ENCODE assay signal across 8 mouse cellular contexts in genomic region chr3:27183601-27184175, GRCm38 (mm10). TPM values are rescaled to one million over a fixed set of nuclear protein-coding genes. Genes with fewer than 3 reads are reported as not detected.
DNase-seq lines count a peak whose midpoint lies in the region; ATAC-seq lines count a peak whose summit lies in the region.

No protein-coding gene starts in this region.

- DNase-seq in CD4-positive, CD25-positive, alpha-beta regulatory T cell, adult 2 months (ENCODE audit: low read depth, low spot score) = peak; percentile 17
- DNase-seq in adrenal gland, postnatal 25 days = peak; percentile 43
- DNase-seq in hindbrain, embryonic 10.5 days (ENCODE audit: low spot score) = peak; percentile 12
- DNase-seq in layer of hippocampus, postnatal 10 days (ENCODE audit: low spot score in 2 of 2) = peak; percentile 41 to 51
- peak; percentile 14 for DNase-seq in midbrain, embryonic 10.5 days (ENCODE audit: low spot score)
- peak; percentile 49 for DNase-seq in telencephalon, adult 2 months (ENCODE audit: low read depth, low spot score)

- peaks cover 12% of the 10 kb centered on the region for H3K4me1 ChIP-seq in hindbrain, embryonic 10.5 days (replicated peaks)
- H3K4me1 ChIP-seq in midbrain, embryonic 10.5 days = peaks cover 12% of the 10 kb centered on the region

- H3K9me3 ChIP-seq in hindbrain, embryonic 10.5 days = no peaks in the 10 kb centered on the region
- H3K9me3 ChIP-seq in midbrain, embryonic 10.5 days (replicated peaks) = no peaks in the 10 kb centered on the region

- H3K27ac ChIP-seq in hindbrain, embryonic 10.5 days = peak overlapping the region; percentile 83
- H3K27ac ChIP-seq in midbrain, embryonic 10.5 days (replicated peaks) = peak overlapping the region; percentile 82

- ATAC-seq in CD4-positive, CD25-positive, alpha-beta regulatory T cell, adult 4 months = no peak
- 0 out of 2 replicates have a peak, but pooled peaks have one; percentile 34 for ATAC-seq in erythroblast, adult 5-6 weeks (replicated peaks; ENCODE audit: low FRiP score, poor library complexity, severe bottlenecking)

- H3K27me3 ChIP-seq in hindbrain, embryonic 10.5 days (ENCODE audit: insufficient read depth, poor library complexity, severe bottlenecking) = 0 out of 2 replicates have a peak, but pooled peaks cover 8% of the 10 kb centered on the region
- peaks cover 12% of the 10 kb centered on the region; the same call in 1 of the 2 replicates for H3K27me3 ChIP-seq in midbrain, embryonic 10.5 days (ENCODE audit: low read depth, poor library complexity, severe bottlenecking)

- H3K36me3 ChIP-seq in hindbrain, embryonic 10.5 days = no peaks in the 10 kb centered on the region
- no peaks in the 10 kb centered on the region for H3K36me3 ChIP-seq in midbrain, embryonic 10.5 days

- H3K4me3 ChIP-seq in hindbrain, embryonic 10.5 days = peak overlapping the region; percentile 77
- peak overlapping the region; percentile 75 for H3K4me3 ChIP-seq in midbrain, embryonic 10.5 days

- 14% methylated on average over 19 of the region's 19 CpGs for WGBS in hindbrain, embryonic 10.5 days
- 13% methylated on average over 19 of the region's 19 CpGs for WGBS in midbrain, embryonic 10.5 days

RNA-seq across cellular contexts. Expression of gene Nceh1, which starts 0.9 kb away (rescaled TPM):
- 10 to 100 TPM; 22.1 to 26.8 TPM for polyA plus RNA-seq in CD4-positive, CD25-positive, alpha-beta regulatory T cell, adult 4 months (2017; shearing (Covaris generic))
- total RNA-seq in adrenal gland, postnatal 25 days (2021) = 151 and 228 TPM in 2 replicates
- total RNA-seq in erythroblast, adult 5-6 weeks (2015; ENCODE audit: low replicate concordance) = 1.7 and 4.0 TPM in 2 replicates
- total RNA-seq in erythroblast, adult 5-6 weeks (2017; ENCODE audit: low replicate concordance) = 5.2 and 5.6 TPM in 2 replicates
- 3.3 and 4.3 TPM in 2 replicates for polyA plus RNA-seq in hindbrain, embryonic 10.5 days (2016; fragmentation: Nextera tagmentation; extraction: Ambion mirVana)
- total RNA-seq in layer of hippocampus, postnatal 10 days (2021) = 10 to 100 TPM; 79.8 to 82.2 TPM
- 4.6 and 4.9 TPM in 2 replicates for polyA plus RNA-seq in midbrain, embryonic 10.5 days (2016; fragmentation: Nextera tagmentation; extraction: Ambion mirVana)

RNA-seq across cellular contexts. Expression of gene Ect2, which starts 30.0 kb away (rescaled TPM):
- 1 to 10 TPM; 4.6 to 7.3 TPM for polyA plus RNA-seq in CD4-positive, CD25-positive, alpha-beta regulatory T cell, adult 4 months (2017; shearing (Covaris generic))
- total RNA-seq in adrenal gland, postnatal 25 days (2021) = 8.7 and 16.0 TPM in 2 replicates
- 20.6 and 38.9 TPM in 2 replicates for total RNA-seq in erythroblast, adult 5-6 weeks (2015; ENCODE audit: low replicate concordance)
- total RNA-seq in erythroblast, adult 5-6 weeks (2017; ENCODE audit: low replicate concordance) = 36.3 and 44.5 TPM in 2 replicates
- polyA plus RNA-seq in hindbrain, embryonic 10.5 days (2016; fragmentation: Nextera tagmentation; extraction: Ambion mirVana) = 65.4 and 91.8 TPM in 2 replicates
- 1 to 10 TPM; 2.9 to 4.3 TPM for total RNA-seq in layer of hippocampus, postnatal 10 days (2021)
- polyA plus RNA-seq in midbrain, embryonic 10.5 days (2016; fragmentation: Nextera tagmentation; extraction: Ambion mirVana) = 102 and 106 TPM in 2 replicates

Comparison
In these comparisons a context has a peak if more than half of its experiments do, and no peak if none do; other contexts are left out.
1. RNA of gene Nceh1, which starts 0.9 kb away (total RNA-seq): 151 to 228 TPM in adrenal gland, postnatal 25 days and 79.8 to 82.2 TPM in layer of hippocampus, postnatal 10 days; 1.7 to 5.6 TPM in erythroblast, adult 5-6 weeks; every median in the first group is over 10 times any median in the second.
2. Peak in every context shown above with its lines, with median percentiles within 50 percentile points of each other: DNase-seq.